Mouse (Mus musculus) CH12.LX (cell line): ENCODE data around the gene Pprc1. TPM values are rescaled to one million over a fixed set of nuclear protein-coding genes. Genes with fewer than 3 reads are reported as not detected.

Experiments used
- DNase-seq: peaks from one replicate; pipeline ENCODE4 v3.0.0-alpha.2; 2013; ENCODE audit errors: extremely low read depth
- H3K27ac ChIP-seq: 2 replicates; pipeline ENCODE4 v1.5.1; 2012; ENCODE audit warnings: low read depth, mild to moderate bottlenecking, control low read depth, moderate library complexity; ENCODE audit not compliant: insufficient read depth
- H3K27me3 ChIP-seq: replicated peaks from 2 replicates; pipeline ENCODE3; 2012; ENCODE audit warnings: inconsistent platforms
- H3K36me3 ChIP-seq, 2 experiments: replicated peaks in 1 of 2; 2 replicates each; pipeline versions ENCODE3 to v1.6.1; 2012; ENCODE audit warnings: inconsistent platforms in 1 of 2, low read length in 1 of 2, mild to moderate bottlenecking in 1 of 2, mixed read lengths in 1 of 2, moderate library complexity in 1 of 2; ENCODE audit not compliant: control insufficient read depth in 1 of 2, insufficient read depth in 1 of 2
- H3K4me1 ChIP-seq, 2 experiments: 2 replicates each; pipeline ENCODE4 v1.6.1; 2012; ENCODE audit warnings: inconsistent platforms in 1 of 2, moderate library complexity in 1 of 2; ENCODE audit not compliant: insufficient read depth in 2 of 2, control insufficient read depth in 1 of 2
- H3K4me2 ChIP-seq: 2 replicates; pipeline ENCODE4 v1.6.1; 2012; ENCODE audit warnings: low read depth, mild to moderate bottlenecking, control low read depth; ENCODE audit not compliant: poor library complexity, insufficient read depth, severe bottlenecking
- H3K4me3 ChIP-seq, 3 experiments: fragments of 150-350 bp in 1 of 3; sonication (generic) in 1 of 3; replicated peaks in 1 of 3; 2 replicates each; pipeline versions ENCODE3 to v1.5.1; 2011 to 2012; ENCODE audit warnings: low read depth in 2 of 3, low read length in 2 of 3, mild to moderate bottlenecking in 2 of 3, moderate library complexity in 2 of 3, control low read depth in 1 of 3, improper control_type of control experiment in 1 of 3, inconsistent platforms in 1 of 3, mixed read lengths in 1 of 3; ENCODE audit not compliant: poor library complexity in 1 of 3
- H3K79me2 ChIP-seq: replicated peaks from 2 replicates; pipeline ENCODE4 v1.6.1; 2012; ENCODE audit warnings: mild to moderate bottlenecking, moderate library complexity; ENCODE audit not compliant: control insufficient read depth, poor library complexity, insufficient read depth, severe bottlenecking; ENCODE audit errors: extremely low read depth
- H3K9ac ChIP-seq: 2 replicates; pipeline ENCODE4 v1.6.1; 2012; ENCODE audit warnings: low read depth, mild to moderate bottlenecking, control low read depth, moderate library complexity; ENCODE audit not compliant: insufficient read depth
- H3K9me3 ChIP-seq: replicated peaks from 2 replicates; pipeline ENCODE3; 2012; ENCODE audit warnings: low read length, inconsistent platforms, mixed read lengths
- BHLHE40 ChIP-seq: IDR thresholded peaks from 2 replicates; pipeline ENCODE4 v1.6.1; 2011; ENCODE audit warnings: mild to moderate bottlenecking, low read depth, low read length, improper control_type of control experiment
- CHD1 ChIP-seq: IDR thresholded peaks from 2 replicates; pipeline ENCODE4 v1.6.1; 2012; ENCODE audit warnings: low read depth, low read length, improper control_type of control experiment, inconsistent platforms
- CTCF ChIP-seq, 2 experiments: IDR thresholded peaks in 1 of 2; conservative IDR thresholded peaks in 1 of 2; 2 replicates each; pipeline ENCODE4 v1.5.1; 2011 to 2012; ENCODE audit warnings: low read depth in 2 of 2, low read length in 2 of 2, improper control_type of control experiment in 1 of 2, inconsistent platforms in 1 of 2, mild to moderate bottlenecking in 1 of 2, moderate library complexity in 1 of 2
- E2F4 ChIP-seq: IDR thresholded peaks from 2 replicates; pipeline ENCODE4 v1.6.1; 2011; ENCODE audit warnings: low read depth, low read length, improper control_type of control experiment; ENCODE audit not compliant: insufficient replicate concordance
- ETS1 ChIP-seq: conservative IDR thresholded peaks from 2 replicates; pipeline ENCODE4 v1.6.1; 2012; ENCODE audit warnings: low read depth, mild to moderate bottlenecking, inconsistent platforms, low read length, improper control_type of control experiment, moderate library complexity
- HCFC1 ChIP-seq: IDR thresholded peaks from 2 replicates; pipeline ENCODE4 v1.6.1; 2012; ENCODE audit warnings: low read depth, mild to moderate bottlenecking, inconsistent platforms, low read length, improper control_type of control experiment
- IRF4 ChIP-seq: IDR thresholded peaks from 2 replicates; pipeline ENCODE4 v1.6.1; 2014; ENCODE audit warnings: low read depth, mild to moderate bottlenecking, inconsistent platforms, low read length, improper control_type of control experiment
- MAFK ChIP-seq: IDR thresholded peaks from 2 replicates; pipeline ENCODE4 v1.6.1; 2011; ENCODE audit warnings: low read length, improper control_type of control experiment; ENCODE audit not compliant: insufficient replicate concordance
- MAX ChIP-seq: IDR thresholded peaks from 2 replicates; pipeline ENCODE4 v1.6.1; 2011; ENCODE audit warnings: low read length, improper control_type of control experiment
- MEF2A ChIP-seq: IDR thresholded peaks from 2 replicates; pipeline ENCODE4 v1.6.1; 2014; ENCODE audit warnings: low read depth, mild to moderate bottlenecking, inconsistent platforms, low read length, improper control_type of control experiment, borderline replicate concordance
- MXI1 ChIP-seq: IDR thresholded peaks from 2 replicates; pipeline ENCODE4 v1.6.1; 2011; ENCODE audit warnings: mild to moderate bottlenecking, low read depth, low read length, improper control_type of control experiment
- MYC ChIP-seq: IDR thresholded peaks from 2 replicates; pipeline ENCODE4 v1.6.1; 2011; ENCODE audit warnings: low read depth, mild to moderate bottlenecking, improper control_type of control experiment, low read length
- NELFE ChIP-seq: IDR thresholded peaks from 2 replicates; pipeline ENCODE4 v1.6.1; 2011; ENCODE audit warnings: low read depth, low read length, improper control_type of control experiment
- NRF1 ChIP-seq: IDR thresholded peaks from 2 replicates; pipeline ENCODE4 v1.6.1; 2014; ENCODE audit warnings: low read depth, mild to moderate bottlenecking, inconsistent platforms, low read length, improper control_type of control experiment, moderate library complexity
- PAX5 ChIP-seq: IDR thresholded peaks from 2 replicates; pipeline ENCODE4 v1.6.1; 2012; ENCODE audit warnings: low read length, inconsistent platforms, mixed read lengths
- POLR2A ChIP-seq: IDR thresholded peaks from 2 replicates; pipeline ENCODE4 v1.6.1; 2011; ENCODE audit warnings: low read depth, mild to moderate bottlenecking, improper control_type of control experiment, low read length
- POLR2AphosphoS2 ChIP-seq: IDR thresholded peaks from 2 replicates; pipeline ENCODE4 v1.6.1; 2011; ENCODE audit warnings: low read depth, low read length, improper control_type of control experiment
- RAD21 ChIP-seq: IDR thresholded peaks from 2 replicates; pipeline ENCODE4 v1.6.1; 2011; ENCODE audit warnings: low read depth, mild to moderate bottlenecking, low read length, improper control_type of control experiment, moderate library complexity
- RCOR1 ChIP-seq: conservative IDR thresholded peaks from 2 replicates; pipeline ENCODE4 v1.6.1; 2012; ENCODE audit warnings: low read depth, mild to moderate bottlenecking, inconsistent platforms, low read length, improper control_type of control experiment
- SIN3A ChIP-seq: IDR thresholded peaks from 2 replicates; pipeline ENCODE4 v1.6.1; 2012; ENCODE audit warnings: low read length, improper control_type of control experiment, inconsistent platforms
- SMC3 ChIP-seq: IDR thresholded peaks from 2 replicates; pipeline ENCODE4 v1.6.1; 2011; ENCODE audit warnings: low read depth, low read length, improper control_type of control experiment
- TBP ChIP-seq: conservative IDR thresholded peaks from 2 replicates; pipeline ENCODE4 v1.6.1; 2011; ENCODE audit warnings: low read depth, low read length, improper control_type of control experiment
- UBTF ChIP-seq: IDR thresholded peaks from 2 replicates; pipeline ENCODE4 v1.6.1; 2012; ENCODE audit warnings: low read depth, mild to moderate bottlenecking, inconsistent platforms, low read length, improper control_type of control experiment, moderate library complexity
- USF1 ChIP-seq: IDR thresholded peaks from 2 replicates; pipeline ENCODE4 v1.6.1; 2014; ENCODE audit warnings: low read depth, mild to moderate bottlenecking, inconsistent platforms, low read length, improper control_type of control experiment
- ZKSCAN1 ChIP-seq: IDR thresholded peaks from 2 replicates; pipeline ENCODE4 v1.6.1; 2012; ENCODE audit warnings: low read depth, inconsistent platforms, low read length, improper control_type of control experiment, borderline replicate concordance
- dilution Hi-C: fragments of 300-500 bp; cut with MboI; formaldehyde crosslinking; loops from 2 replicates; pipeline ENCODE4 v1.14.3; 2020; ENCODE audit warnings: low sequenced_read_pairs; ENCODE audit not compliant: extremely low pct_unique_long_range_greater_than_20kb, extremely low pct_ligation_motif_present
- in situ Hi-C: fragments of 300-500 bp; cut with MboI; formaldehyde crosslinking; loops from 3 replicates; pipeline ENCODE4 v1.14.3; 2019; ENCODE audit warnings: low sequenced_read_pairs, low pct_ligation_motif_present, low pct_unique_long_range_greater_than_20kb, mixed read lengths
- polyA plus RNA-seq: library from polyadenylated mRNA; unstranded; fragments of >175 nt; gene quantifications from 2 replicates; pipeline ENCODE4 v1.2.1, GENCODE M21; 2012; ENCODE audit warnings: low read depth; ENCODE audit not compliant: insufficient read length
- total RNA-seq, 2 experiments: library from RNA; depleted of rRNA; stranded (reverse); fragments of 300-350 nt in 1 of 2; fragments of >200 nt in 1 of 2; gene quantifications; 2 replicates each; pipeline ENCODE4 v1.2.3; 2012 to 2014

The Pprc1 gene
- total and polyA plus RNA-seq, 3 experiments, result 13.0 to 68.7 (median 21.2) TPM

DNA sequence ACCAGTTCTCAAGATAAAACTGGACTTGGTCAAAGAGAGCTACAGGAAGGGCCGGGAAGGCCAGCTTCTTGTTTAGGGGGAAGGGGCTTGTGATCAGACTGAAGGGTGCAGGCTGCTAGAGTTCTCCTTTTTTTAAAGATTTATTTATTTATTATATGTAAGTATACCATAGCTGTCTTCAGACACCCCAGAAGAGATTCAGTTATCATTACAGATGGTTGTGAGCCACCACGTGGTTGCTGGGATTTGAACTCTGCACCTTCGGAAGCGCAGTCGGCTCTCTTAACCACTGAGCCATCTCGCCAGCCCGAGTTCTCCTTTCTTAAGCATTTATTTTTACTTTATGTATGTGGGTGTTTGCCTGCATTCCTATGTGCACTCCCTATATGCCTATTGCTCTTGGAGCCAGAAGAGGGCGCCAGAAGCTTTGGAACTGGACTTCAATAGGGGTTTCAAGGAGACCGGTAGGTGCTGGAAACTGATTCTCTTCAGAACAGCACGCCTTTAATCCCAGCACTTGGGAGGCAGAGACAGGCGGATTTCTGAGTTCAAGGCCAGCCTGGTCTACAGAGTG lies 15.9 kb upstream of the Pprc1 start:
- Histone ChIP-seq H3K9ac (no peak overlapping the region), H3K36me3 (peaks cover 23 to 39% of the 10 kb centered on the region in 2 experiments), H3K4me1 (no peaks in the 10 kb centered on the region), H3K4me3 (no peak overlapping the region), H3K4me2 (no peak overlapping the region), H3K79me2 (no peaks in the 10 kb centered on the region), H3K27me3 (no peaks in the 10 kb centered on the region), H3K27ac (no peak overlapping the region), H3K9me3 (peaks cover 9% of the 10 kb centered on the region)
- TF ChIP-seq RAD21 (peak; percentile 41), UBTF (no peak), SIN3A (no peak), RCOR1 (no peak), MYC (no peak), SMC3 (peak; percentile 22), TBP (no peak), CTCF (conservative IDR thresholded peaks at IDR 0.05 in 1 of 2, IDR thresholded peaks at IDR 0.05 in 1 of 2; ENCODE audit: low read depth in 2 of 2, low read length in 2 of 2) (peak in 1 of 2 experiments; percentile 49; a peak in 3 of 4 replicates), CHD1 (no peak), MXI1 (no peak), MEF2A (no peak), E2F4 (no peak), NRF1 (no peak), BHLHE40 (no peak), MAX (no peak), NELFE (no peak), USF1 (no peak), POLR2AphosphoS2 (no peak), ZKSCAN1 (no peak), IRF4 (no peak), POLR2A (no peak), HCFC1 (no peak), ETS1 (no peak), PAX5 (no peak), MAFK (no peak)
- no peak for DNase-seq
- dilution Hi-C loops (no loop called here), in situ Hi-C loops (no loop called here)
